Mouse (Mus musculus) liver, embryonic 14.5 days (tissue): ENCODE data around the gene Rpl27.

Experiments
- CTCF ChIP-seq: IDR thresholded peaks from 2 replicates; pipeline ENCODE4 v1.5.1; 2016; ENCODE audit warnings: antibody characterized with exemption, low read depth, control low read depth
- EP300 ChIP-seq: IDR thresholded peaks from 2 replicates; pipeline ENCODE4 v1.6.1; 2016; ENCODE audit warnings: antibody characterized with exemption, low read depth

DNA sequence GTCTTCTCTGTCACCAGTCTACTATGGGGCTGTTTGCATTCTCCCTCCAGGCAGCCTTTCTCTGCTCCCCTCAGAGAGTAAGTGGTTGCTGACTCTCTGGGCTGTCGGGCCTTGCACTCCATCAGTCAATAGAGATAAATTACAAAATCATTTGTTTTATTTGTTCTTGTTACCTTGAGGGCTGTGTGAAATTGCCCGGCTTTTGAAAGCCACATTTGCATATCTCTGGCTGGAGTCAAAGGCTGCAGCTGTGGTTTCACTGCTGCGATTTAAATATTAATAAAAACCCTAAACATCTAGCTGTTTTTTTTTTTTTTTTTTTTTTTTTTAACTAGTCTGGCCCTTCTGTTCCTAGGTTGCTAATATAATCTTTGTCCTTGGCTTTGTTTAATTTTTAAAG lies 41.7 kb downstream of the Rpl27 start:
- TF ChIP-seq CTCF (no peak), EP300 (no peak)
